Mouse (Mus musculus): ENCODE results near the gene Acvr2a.

DNA sequence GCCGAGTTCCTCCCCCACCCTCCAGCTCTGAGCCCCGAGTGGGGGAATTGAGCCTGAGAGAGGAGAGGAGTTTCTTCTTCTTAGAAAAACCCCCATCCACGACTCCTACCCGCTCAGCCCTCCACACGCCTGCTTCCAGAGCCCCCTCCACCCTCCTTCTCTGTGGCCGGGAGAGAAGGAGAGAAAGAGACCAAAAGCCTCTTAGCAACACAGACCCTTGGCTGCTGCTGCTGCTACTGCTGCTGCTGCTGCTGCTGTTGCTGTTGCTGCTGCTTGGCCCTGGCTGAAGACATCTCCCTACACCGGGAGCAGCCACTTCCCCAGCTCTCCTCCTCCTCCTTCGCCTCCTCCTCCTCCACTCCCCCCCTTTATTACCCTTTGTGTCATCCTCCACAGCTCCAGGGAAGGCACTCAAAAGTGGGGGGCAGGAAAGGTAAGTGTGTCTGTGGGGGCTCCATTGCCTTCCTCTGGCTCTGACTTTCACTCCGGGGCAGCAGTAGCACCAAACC is 135.9 kb downstream of the Acvr2a start:
- no peak for TF ChIP-seq CTCF (IDR thresholded peaks at IDR 0.05; ENCODE audit: low read depth, low read length)
- no peak for TF ChIP-seq POLR2A (IDR thresholded peaks at IDR 0.05; ENCODE audit: borderline replicate concordance, low read depth, low read length)
